Mouse (Mus musculus) central nervous system, embryonic 14 days (tissue): Measurements from ENCODE around the gene Grap2. TPM values are rescaled to one million over a fixed set of nuclear protein-coding genes. Genes with fewer than 3 reads are reported as not detected.

Experiments used
- polyA plus RNA-seq: library from polyadenylated mRNA; depleted of rRNA; stranded (reverse); fragments of >200 nt; gene quantifications from 2 replicates; pipeline ENCODE4 v1.2.3, GENCODE M21; 2012; rRNA removed

The Grap2 gene
- 0.41 and 0.66 TPM in 2 replicates for polyA plus RNA-seq

GRCm38 (mm10) chr15:80572291-80572690 lies at the start of gene Grap2:
Gene Grap2, plus strand, starts transcription at chr15:80572594.

DNA sequence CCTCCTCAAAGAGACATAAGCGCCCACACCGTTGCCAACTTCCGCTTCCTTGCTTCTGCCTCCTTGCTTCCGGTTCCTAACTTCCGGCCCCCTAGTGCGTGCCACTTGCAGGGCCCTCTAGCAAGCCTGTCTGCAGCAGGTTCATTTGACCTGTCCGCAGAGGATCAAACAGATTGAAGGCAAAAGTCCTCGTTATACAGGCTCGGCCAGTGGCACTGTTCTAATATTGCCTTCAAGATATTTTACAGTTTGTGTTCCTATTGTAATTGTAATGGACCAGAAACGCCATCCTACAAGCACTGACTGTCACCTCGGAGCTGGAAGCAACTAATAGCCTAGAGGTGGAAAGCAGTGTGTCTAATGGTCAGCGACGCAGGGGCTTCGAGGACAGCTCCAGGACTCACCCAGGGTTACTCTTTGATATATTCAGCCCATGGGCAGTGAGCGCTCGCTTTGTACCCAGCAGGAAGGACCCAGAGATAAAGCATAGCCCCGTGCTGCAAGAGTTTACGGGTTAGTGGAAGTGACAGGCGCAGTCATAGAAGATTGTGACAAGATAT lies 7.2 kb upstream of the Grap2 start, which contains the start of gene Enthd1:
Gene Enthd1 (minus strand): TSS at position 51 of the 560 bp plus-strand sequence.

DNA sequence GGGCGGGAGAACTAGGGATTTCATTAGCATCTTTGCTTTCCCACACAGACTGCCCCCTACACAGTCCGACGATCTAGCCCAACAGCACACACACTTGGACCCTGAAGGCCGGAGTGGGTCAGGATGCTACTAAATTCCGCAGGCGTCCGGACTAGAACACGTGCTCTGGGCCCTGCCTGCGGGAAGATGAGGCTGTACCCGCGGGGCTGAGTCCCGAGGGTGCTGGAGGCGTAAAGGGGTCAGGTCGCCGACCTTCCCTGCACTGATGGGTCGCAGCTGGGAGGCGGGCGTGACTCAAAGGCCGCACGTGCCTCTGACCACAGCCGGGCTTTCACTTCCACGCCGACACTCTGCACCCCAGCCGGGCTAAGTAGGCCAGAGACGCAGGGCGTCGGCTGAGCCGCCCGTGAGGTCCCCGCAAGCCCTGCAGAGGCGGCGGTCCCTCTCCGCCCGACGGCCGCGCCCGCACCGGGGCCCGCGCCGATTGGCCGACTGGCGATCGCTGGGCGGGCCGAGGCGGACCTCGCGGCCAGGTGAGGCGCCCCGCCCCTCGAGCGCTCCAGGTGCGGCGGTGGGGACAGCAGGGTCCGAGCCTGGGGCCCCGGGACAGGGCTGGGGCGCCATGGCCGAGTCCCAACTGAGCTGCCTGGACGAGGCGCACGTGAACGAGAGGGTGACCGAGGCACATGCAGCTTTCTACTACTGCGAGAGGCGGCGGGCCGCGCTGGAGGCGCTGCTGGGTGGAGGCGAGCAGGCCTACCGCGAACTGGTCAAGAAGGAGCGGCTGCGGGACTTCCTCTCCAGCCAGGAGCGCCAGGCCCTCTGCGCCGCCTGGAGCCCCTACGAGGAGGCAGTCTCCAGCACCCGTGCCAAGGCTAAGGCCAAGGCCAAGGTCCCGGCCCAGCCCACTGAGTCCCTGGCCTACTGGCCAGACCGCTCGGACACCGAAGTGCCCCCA lies 99.2 kb downstream of the Grap2 start, which contains the start of gene Fam83f:
Gene Fam83f (plus strand): TSS at position 553 of the 958 bp plus-strand sequence.

Other genes with a start within 250 kb of the Grap2 start
- not detected in 2 replicates for gene Enthd1, start 7.4 kb upstream of the Grap2 start, polyA plus RNA-seq
- 0.18 and 0.44 TPM in 2 replicates for gene Fam83f, start 99.3 kb downstream of the Grap2 start, polyA plus RNA-seq
- gene Tnrc6b, start 138.7 kb downstream of the Grap2 start, polyA plus RNA-seq: 16.3 and 26.2 TPM in 2 replicates